Mouse (Mus musculus) mouse embryonic stem cell (cell line): ENCODE data around the gene Cyp1b1.

ENCODE experiments used
- in situ Hi-C, 2 experiments: fragments of 300-500 bp; cut with MboI; formaldehyde crosslinking; loops; 1 replicate in 1 of 2; 3 replicates in 1 of 2; pipeline ENCODE4 v1.14.3; 2019 to 2020; ENCODE audit warnings: low sequenced_read_pairs in 2 of 2, low pct_unique_long_range_greater_than_20kb in 1 of 2, mixed read lengths in 1 of 2; ENCODE audit not compliant: unreplicated experiment in 1 of 2

The Cyp1b1 gene

DNA sequence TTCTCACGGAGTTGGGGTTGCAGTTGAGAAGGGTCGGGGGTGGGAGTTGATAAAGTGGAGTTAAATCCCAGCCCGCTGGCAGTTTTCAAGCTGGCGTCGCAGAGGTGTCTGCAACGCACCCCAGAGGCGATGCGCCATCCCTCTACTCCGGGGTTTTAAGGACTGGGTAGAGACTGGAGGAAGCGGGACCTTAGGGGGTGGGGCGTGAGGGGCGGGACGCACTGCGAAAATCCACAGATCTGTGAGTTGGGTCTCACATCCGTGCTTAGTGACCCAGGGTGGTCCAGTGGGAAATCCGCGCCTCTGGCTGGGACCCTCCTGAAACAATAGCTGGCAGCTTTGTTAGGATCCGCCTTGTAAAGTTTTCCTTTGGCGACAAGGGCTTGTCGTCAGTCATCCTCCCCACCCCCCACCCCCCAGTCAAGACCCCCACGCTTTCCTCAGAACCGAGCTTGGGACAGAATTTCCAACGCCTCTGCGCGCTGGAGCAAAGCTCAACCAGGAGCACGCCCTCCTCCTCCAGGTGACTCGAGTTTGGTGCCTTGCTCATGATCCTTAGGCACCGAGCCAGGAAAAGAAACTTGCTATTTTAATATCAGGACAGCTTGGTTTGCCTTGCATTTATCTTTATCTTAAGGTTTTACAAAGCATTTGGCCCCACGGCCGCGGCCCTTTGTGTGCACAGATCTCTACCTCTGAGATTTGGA is at the start of gene Cyp1b1:
Cyp1b1 (minus strand) TSS at position 131 of the 707 bp plus-strand sequence.
- in situ Hi-C loops = no loop called here

DNA sequence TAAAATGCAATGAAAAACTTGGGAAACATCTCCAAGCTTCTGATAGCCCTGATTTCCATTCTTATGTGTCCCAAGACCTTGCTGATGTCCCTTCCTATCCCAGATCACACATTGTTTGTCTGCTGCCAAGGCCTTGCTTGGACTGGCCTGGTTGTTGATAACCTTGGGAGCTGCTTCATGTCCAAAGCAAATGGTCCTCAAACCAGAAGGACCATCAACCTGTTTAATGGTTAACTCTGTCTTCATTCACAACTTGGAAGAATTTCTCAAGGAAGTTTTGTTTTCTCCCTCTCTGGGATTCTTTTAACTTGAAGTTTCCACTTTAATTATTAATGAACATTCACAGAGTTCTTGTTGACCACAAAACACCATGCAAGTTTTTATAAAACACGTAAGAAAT is 47.0 kb upstream of the Cyp1b1 start:
- in situ Hi-C loops = no loop called here

GRCm38 (mm10) chr17:79753831-79754230 is 39.0 kb upstream of the Cyp1b1 start:
- in situ Hi-C loops = no loop called here

- in situ Hi-C loops = no loop called here
Observed at GRCm38 (mm10) chr17:79752836-79753235, 38.0 kb upstream of the Cyp1b1 start.

DNA sequence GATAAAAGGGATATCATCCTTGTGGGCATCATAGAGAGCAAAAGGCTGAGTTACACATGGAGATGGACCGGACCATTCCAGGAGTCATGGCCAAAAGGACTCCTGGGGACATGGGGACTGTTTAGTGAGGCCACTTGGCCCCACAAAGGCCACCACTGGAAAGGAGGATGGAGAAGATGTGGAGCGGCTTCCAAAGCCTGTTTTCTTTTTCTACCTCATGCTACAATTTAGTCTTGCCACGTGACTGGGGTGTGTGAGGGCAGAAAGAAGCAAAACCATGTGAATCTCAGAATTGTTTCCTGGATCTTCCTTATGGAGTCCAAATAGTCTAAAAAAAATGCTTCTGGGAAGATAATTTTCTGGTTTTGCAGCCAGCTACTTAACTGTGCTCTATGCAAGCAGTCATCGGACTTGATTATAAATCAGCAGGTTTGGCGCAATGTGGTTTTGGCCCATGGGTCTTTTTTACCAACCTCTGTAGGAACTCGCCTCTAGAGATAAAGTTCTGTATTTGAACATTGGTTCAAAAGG is 36.9 kb upstream of the Cyp1b1 start:
- in situ Hi-C loops = no loop called here

GRCm38 (mm10) chr17:79749647-79750046 is 34.8 kb upstream of the Cyp1b1 start:
- in situ Hi-C loops = no loop called here

GRCm38 (mm10) chr17:79746954-79747353 is 32.1 kb upstream of the Cyp1b1 start:
- in situ Hi-C loops = no loop called here

GRCm38 (mm10) chr17:79746146-79746591 is 31.3 kb upstream of the Cyp1b1 start:
- in situ Hi-C loops = no loop called here

- in situ Hi-C loops = no loop called here
Observed at GRCm38 (mm10) chr17:79745051-79745731, 30.3 kb upstream of the Cyp1b1 start.

GRCm38 (mm10) chr17:79743507-79743906 is 28.6 kb upstream of the Cyp1b1 start:
- in situ Hi-C loops = no loop called here

GRCm38 (mm10) chr17:79742635-79743034 is 27.8 kb upstream of the Cyp1b1 start:
- in situ Hi-C loops = no loop called here

GRCm38 (mm10) chr17:79738847-79739498 is 24.1 kb upstream of the Cyp1b1 start:
- in situ Hi-C loops = no loop called here

DNA sequence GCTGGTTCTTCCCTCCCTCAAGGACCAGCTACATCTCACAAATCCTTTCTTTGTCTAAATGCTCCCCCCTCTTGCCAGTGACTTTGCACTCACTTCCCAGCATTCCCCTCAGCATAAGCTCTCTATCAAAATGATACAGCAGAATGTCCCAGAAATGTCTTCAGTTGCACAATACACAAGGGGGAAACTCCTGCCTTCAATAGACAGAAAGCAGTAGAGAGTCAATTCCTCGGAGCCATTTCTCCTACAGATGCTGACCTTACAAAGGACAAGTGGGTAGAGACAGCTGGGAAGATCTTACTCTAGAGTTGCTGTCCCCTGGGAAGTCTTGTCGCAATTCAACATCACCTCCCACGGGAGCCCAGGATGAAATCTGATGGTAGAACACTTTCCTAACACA is 22.7 kb upstream of the Cyp1b1 start:
- in situ Hi-C loops = no loop called here

DNA sequence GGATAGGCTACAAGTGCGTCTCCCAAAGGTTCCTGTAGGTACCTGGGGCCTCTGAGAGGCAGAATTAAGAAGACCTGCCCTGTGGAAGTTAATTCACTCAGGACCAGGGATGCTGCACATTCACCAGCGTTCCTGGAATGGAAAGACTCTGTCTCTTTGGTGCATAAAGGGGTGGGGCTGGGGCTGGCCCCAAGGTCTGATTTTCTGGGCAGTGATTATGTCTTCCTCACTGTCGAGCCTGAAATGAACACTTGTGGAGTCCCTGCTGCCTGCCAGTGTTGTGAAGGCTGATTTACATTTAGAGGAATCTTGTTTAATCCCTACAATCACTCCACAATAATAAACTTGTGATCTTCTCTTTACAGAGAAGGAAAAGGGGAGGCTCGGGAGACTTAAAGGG is 18.2 kb upstream of the Cyp1b1 start:
- in situ Hi-C loops = no loop called here

DNA sequence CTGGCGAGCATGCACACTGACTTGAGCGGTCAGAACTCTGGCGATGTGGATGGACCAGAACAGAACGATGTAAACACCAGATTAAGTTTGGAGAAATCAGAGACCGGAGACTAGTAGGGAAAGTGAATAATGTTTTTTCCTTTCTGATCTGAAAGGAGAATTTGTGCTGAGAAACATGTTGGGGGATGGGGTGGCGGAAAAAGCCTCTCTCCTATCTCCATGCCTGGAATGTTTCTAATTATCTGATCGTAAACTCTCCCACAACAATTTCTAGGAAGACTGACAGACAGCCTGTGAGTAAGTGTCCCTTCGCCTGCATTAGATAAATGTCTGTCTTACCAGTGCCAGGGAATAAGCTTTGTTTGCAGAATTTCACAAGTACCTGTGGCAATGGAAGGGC is 16.1 kb upstream of the Cyp1b1 start:
- in situ Hi-C loops = no loop called here

DNA sequence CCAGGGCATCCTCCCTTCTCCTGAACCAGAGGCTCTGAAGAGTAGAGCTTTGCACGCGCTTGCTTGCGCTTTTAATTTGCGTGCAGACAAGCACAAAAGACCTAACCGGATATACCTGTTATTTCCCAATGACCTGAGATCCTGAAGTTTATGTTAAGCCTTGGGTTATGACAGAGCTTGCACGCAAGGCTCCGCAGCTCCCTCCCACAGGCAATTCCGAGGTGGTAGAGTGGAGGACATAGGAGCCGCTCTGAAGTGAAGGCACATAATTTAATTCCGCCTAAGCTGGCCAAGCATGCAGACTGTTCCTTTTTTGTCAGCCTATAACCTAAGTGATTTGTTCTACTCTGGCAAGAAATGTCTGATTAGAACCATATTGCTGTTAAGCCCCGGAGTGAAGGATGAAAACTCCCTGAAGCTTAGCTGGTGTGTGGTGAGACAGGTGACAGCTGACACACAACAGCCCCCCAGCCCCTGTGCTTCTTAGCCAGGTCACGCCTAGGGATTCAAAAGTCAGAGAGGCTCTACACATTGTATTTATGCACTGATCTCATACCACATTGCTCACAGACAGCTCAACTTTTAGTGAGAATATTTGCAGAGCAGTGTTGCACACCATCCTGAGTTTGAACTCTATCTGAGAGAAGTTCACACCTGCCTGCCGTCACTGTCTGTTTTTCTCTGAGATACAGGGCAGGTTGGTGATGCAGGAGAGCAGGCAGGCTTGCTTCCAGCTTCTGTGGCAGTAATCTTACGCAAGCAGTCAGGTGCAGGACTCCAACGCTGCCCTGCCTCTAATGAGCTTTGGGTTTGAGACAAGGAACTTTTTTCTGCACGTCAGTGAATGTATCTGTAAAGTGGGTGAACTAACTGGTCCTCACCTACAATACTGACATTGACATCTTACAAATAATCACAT is 14.0 kb upstream of the Cyp1b1 start:
- in situ Hi-C loops = no loop called here

- in situ Hi-C loops = no loop called here
Observed at GRCm38 (mm10) chr17:79728053-79728584, 13.3 kb upstream of the Cyp1b1 start.

DNA sequence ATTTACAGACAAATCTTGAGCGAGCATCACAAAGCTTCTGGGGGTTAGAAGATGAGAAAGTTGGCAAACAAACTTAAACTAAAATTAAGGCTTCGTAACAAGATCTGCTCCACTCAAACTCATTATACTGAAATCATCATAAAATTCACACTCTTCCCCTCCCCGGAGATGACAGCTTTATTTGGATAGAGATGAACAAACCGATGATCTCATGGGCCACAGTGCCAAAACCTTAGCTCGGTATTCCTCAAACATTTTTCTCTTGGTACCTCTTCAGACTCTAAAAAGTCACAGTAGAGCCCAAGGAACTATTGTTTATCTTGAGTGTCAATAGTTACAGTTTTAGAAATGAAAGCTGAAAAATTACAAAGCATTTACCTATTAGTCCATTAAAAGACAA is 11.8 kb upstream of the Cyp1b1 start:
- in situ Hi-C loops = no loop called here
